Mouse (Mus musculus) intestine, embryonic 16.5 days (tissue): ENCODE measurements around the gene Zc3h12c. TPM values are rescaled to one million over a fixed set of nuclear protein-coding genes. Genes with fewer than 3 reads are reported as not detected.

ENCODE experiments used
- ATAC-seq: fragments of 200-750 bp; cut with Nextera tagmentation; 2 replicates; pipeline ENCODE4 v1.8.0; 2017; ENCODE audit warnings: moderate TSS enrichment, moderate library complexity
- H3K27ac ChIP-seq: fragments of 300-500 bp; sonication (generic); 2 replicates; pipeline ENCODE4 v1.5.1; 2014; ENCODE audit warnings: mild to moderate bottlenecking, low read length
- H3K27me3 ChIP-seq: fragments of 300-500 bp; sonication (generic); replicated peaks from 2 replicates; pipeline ENCODE4 v1.6.1; 2014; ENCODE audit warnings: low read length, control low read depth, mixed read lengths; ENCODE audit not compliant: control insufficient read depth, insufficient read depth
- H3K36me3 ChIP-seq: fragments of 300-500 bp; sonication (generic); 2 replicates; pipeline ENCODE4 v1.6.1; 2014; ENCODE audit warnings: low read length, control low read depth; ENCODE audit not compliant: control insufficient read depth, insufficient read depth
- H3K4me1 ChIP-seq: fragments of 300-500 bp; sonication (generic); 2 replicates; pipeline ENCODE4 v1.6.1; 2014; ENCODE audit warnings: low read length, control low read depth, mixed read lengths; ENCODE audit not compliant: control insufficient read depth, insufficient read depth
- H3K4me2 ChIP-seq: fragments of 300-500 bp; sonication (generic); 2 replicates; pipeline ENCODE4 v1.6.1; 2014; ENCODE audit warnings: low read depth, low read length, control low read depth
- H3K4me3 ChIP-seq: fragments of 300-500 bp; sonication (generic); 2 replicates; pipeline ENCODE4 v1.5.1; 2014; ENCODE audit warnings: mild to moderate bottlenecking, low read length
- H3K9ac ChIP-seq: fragments of 300-500 bp; sonication (generic); 2 replicates; pipeline ENCODE4 v1.6.1; 2014; ENCODE audit warnings: low read depth, low read length
- H3K9me3 ChIP-seq: fragments of 300-500 bp; sonication (generic); 2 replicates; pipeline ENCODE4 v1.6.1; 2016; ENCODE audit warnings: low read length, control low read depth; ENCODE audit not compliant: control insufficient read depth
- WGBS: fragments of 180-500 bp; shearing (Covaris S2); extraction: QIAGEN DNeasy Blood & Tissue Kit; methylation state at CpG from one replicate; pipeline ENCODE4 v1.1.7; 2014; 5-methylcytosine and 5-hydroxymethylcytosine counted together
- polyA plus RNA-seq: library from polyadenylated mRNA; unstranded; fragments of >200 nt; fragmentation: Nextera tagmentation; extraction: Ambion mirVana; gene quantifications from 2 replicates; pipeline ENCODE4 v1.2.1, GENCODE M21; 2015

Gene Zc3h12c
- polyA plus RNA-seq, 1 experiment from 2014 or later, result 1.2 TPM

DNA sequence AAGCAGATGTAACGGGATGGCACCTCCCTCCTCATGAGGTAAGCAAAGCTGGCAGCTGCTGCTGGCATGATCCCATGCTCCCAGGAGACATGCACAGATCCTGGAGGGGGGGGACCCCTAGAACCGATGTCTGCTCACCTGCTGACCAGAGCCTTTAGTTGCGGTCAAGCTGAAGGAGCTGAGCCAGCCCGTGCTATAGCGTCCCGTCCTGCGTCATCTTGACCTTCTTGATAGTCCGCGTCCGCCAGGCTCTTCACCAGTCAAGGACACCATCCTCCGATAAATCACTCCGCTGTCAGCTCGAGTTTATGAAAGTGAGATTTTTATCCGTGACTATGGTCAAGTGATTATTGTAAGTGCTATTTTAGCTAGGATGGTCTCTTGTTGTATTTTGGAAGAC is 67.9 kb downstream of the Zc3h12c start:
- WGBS, result 83% methylated on average over 14 of the region's 14 CpGs
- Histone ChIP-seq H3K9me3 (no peaks in the 10 kb centered on the region), H3K4me1 (peaks cover 14% of the 10 kb centered on the region; the same call in 1 of the 2 replicates), H3K4me3 (no peak overlapping the region), H3K27ac (no peak overlapping the region), H3K9ac (no peak overlapping the region), H3K36me3 (no peaks in the 10 kb centered on the region), H3K27me3 (peaks cover 11% of the 10 kb centered on the region; the same call in 1 of the 2 replicates), H3K4me2 (no peak overlapping the region)
- no peak for ATAC-seq

DNA sequence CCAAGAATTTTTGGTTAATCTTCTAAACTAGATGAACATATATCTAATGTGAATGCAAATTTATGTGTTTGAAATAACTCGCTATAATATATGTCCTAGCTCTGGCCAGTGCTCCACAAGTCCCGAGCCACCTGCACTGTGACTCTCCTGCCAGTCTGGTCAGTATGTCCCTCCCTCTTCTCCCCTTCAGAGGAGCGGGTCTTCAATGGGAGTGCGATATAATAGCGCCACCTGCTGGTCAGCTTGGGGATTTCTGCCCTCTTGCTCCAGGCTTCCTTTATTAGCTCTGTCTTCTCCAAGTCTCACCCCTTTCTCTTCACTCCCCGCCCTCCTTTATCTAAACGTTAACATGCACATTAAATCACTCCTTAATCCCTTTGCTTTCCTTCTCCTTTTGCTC is 69.8 kb downstream of the Zc3h12c start:
- no peak overlapping the region for H3K27ac ChIP-seq
- no peaks in the 10 kb centered on the region for H3K9me3 ChIP-seq
- H3K36me3 ChIP-seq, result no peaks in the 10 kb centered on the region
- H3K4me3 ChIP-seq, result no peak overlapping the region
- WGBS, result under 1% methylated on average over 7 of the region's 7 CpGs
- peaks cover 6% of the 10 kb centered on the region; the same call in 1 of the 2 replicates for H3K27me3 ChIP-seq
- H3K4me2 ChIP-seq, result no peak overlapping the region
- ATAC-seq, result peak; percentile 38
- peaks cover 8% of the 10 kb centered on the region; the same call in 1 of the 2 replicates for H3K4me1 ChIP-seq
- H3K9ac ChIP-seq, result no peak overlapping the region

DNA sequence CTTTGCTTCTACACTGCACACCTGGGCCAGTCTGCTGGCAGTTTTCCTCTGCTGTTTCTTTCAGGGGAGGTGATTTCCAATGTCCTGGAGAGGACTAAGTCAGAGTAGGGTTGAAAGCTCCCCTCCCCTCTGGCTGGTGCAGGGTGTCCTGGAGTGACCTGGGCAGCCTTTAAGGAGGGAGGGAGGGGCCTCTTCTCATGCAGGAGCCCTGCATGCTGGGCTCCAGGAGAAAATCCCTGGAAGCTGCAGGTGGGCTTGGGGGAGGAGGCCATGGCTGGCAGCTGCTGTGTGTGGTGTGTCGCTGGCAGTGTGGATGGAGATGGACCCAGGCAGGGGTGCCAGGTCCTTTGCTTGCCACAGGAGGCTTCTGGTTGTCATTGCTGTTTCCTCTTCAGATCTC is 71.0 kb downstream of the Zc3h12c start:
- Histone ChIP-seq H3K27me3 (peaks cover 9% of the 10 kb centered on the region; the same call in 1 of the 2 replicates), H3K4me2 (no peak overlapping the region), H3K9ac (no peak overlapping the region), H3K9me3 (no peaks in the 10 kb centered on the region), H3K4me3 (no peak overlapping the region), H3K36me3 (no peaks in the 10 kb centered on the region), H3K27ac (no peak overlapping the region), H3K4me1 (peaks cover under 1% of the 10 kb centered on the region; the same call in 1 of the 2 replicates)
- no peak for ATAC-seq
- 29% methylated on average over 1 of the region's 1 CpGs for WGBS

DNA sequence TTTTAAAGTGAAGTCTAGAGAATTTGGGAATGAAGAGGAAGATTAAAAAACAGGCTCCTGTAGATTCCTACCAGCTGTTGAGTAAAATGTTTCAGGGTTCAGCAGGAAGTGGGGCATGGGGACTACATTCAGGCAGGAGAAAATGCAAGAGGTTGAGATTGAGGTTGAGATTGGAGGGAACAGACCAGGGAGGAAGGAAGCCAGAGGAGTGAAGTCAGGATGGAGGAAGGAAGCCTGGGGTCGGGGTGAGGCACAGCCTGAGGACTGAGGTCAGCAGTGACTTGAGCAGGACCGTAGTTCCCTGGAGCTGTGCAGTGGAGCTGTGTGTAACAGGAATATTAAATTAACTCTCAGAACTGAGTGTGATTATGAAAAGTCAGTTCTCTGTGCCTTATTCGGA is 72.7 kb downstream of the Zc3h12c start:
- H3K4me3 ChIP-seq, result no peak overlapping the region
- no peak overlapping the region for H3K9ac ChIP-seq
- H3K9me3 ChIP-seq, result no peaks in the 10 kb centered on the region
- H3K4me2 ChIP-seq, result no peak overlapping the region
- no peak for ATAC-seq
- no peaks in the 10 kb centered on the region for H3K36me3 ChIP-seq
- 58% methylated on average over 3 of the region's 3 CpGs for WGBS
- no peak overlapping the region for H3K27ac ChIP-seq
- no peaks in the 10 kb centered on the region for H3K4me1 ChIP-seq
- peaks cover 9% of the 10 kb centered on the region; the same call in 1 of the 2 replicates for H3K27me3 ChIP-seq

DNA sequence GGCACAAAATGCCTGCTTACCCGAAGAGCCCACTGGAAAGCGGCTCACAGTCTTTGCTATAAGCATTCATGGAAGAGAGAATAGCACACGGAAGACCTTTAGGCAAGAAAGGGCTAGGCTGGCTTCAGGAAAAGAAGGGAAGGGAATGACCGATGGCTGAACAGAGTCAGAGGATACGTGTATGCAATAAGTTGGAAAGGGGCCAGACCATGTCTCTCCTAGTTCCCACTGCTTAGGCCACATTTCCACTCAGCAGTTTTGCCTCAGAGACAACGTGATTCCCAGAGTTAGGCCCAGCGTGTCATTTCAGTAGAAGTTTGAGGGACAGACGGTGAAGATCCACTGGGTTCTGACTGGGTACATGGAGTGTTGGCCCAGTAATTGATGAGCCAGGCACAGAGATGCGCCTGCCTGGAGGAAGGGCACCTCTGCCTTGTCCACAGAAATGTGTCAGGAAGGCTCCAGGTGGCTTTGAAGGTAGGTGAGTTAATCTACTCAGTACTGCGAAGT is 73.8 kb downstream of the Zc3h12c start:
- no peaks in the 10 kb centered on the region for H3K4me1 ChIP-seq
- WGBS, result 82% methylated on average over 10 of the region's 10 CpGs
- H3K9ac ChIP-seq, result no peak overlapping the region
- no peaks in the 10 kb centered on the region for H3K9me3 ChIP-seq
- peaks cover 3% of the 10 kb centered on the region; the same call in 1 of the 2 replicates for H3K27me3 ChIP-seq
- H3K4me3 ChIP-seq, result no peak overlapping the region
- no peak overlapping the region for H3K4me2 ChIP-seq
- ATAC-seq, result no peak
- H3K36me3 ChIP-seq, result no peaks in the 10 kb centered on the region
- H3K27ac ChIP-seq, result no peak overlapping the region

DNA sequence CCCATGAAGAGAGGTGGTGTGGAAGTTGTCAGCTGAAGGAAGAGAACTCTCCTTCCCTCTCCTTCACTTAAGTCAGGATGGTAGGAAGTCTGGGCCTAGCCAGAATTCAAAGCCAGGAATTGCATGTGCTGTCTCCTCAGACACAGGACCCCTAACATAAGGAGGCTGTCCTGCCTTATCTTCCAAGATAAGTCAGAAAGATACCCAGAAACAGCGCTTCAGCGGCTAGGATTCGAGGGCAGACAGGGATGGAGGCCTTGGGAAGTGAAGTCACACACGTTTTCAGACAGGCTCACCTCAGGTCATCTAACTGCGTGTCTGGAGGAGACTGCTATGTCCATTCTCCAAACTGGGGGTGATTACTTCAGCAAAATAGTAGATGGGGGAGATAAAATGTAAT is 74.4 kb downstream of the Zc3h12c start:
- Histone ChIP-seq H3K27ac (no peak overlapping the region), H3K27me3 (peaks cover 3% of the 10 kb centered on the region; the same call in 1 of the 2 replicates)
- no peak for ATAC-seq

DNA sequence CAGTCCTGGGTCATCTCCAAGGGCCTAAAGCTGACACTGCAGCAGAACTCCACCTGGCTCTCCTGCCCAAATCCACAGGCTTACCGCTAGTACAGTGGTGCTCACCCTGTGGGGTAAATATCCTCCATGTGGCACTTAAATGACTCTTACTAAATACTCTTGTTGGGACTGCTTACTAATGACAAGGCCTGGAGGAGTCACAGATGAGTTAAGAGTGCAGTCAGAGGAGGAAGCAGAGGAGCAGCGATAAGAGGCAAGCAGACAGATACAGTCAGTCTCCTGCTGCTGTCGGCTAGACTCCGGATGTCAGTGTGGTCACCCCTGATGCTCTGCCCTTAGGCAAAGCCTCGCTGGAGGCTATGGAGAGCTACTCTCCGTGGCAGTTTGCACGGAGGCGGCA is 75.3 kb downstream of the Zc3h12c start:
- H3K9ac ChIP-seq, result no peak overlapping the region
- H3K4me1 ChIP-seq, result no peaks in the 10 kb centered on the region
- H3K27ac ChIP-seq, result no peak overlapping the region
- peaks cover 3% of the 10 kb centered on the region; the same call in 1 of the 2 replicates for H3K27me3 ChIP-seq
- ATAC-seq, result no peak; the same call in 1 of the 2 replicates
- H3K36me3 ChIP-seq, result no peaks in the 10 kb centered on the region
- 69% methylated on average over 8 of the region's 8 CpGs for WGBS
- no peak overlapping the region for H3K4me3 ChIP-seq
- H3K4me2 ChIP-seq, result no peak overlapping the region
- H3K9me3 ChIP-seq, result no peaks in the 10 kb centered on the region

More for the DNA sequence above, 74.4 kb downstream of the Zc3h12c start:
- Histone ChIP-seq H3K36me3 (no peaks in the 10 kb centered on the region), H3K4me2 (no peak overlapping the region), H3K4me1 (no peaks in the 10 kb centered on the region), H3K9me3 (no peaks in the 10 kb centered on the region), H3K9ac (no peak overlapping the region), H3K4me3 (no peak overlapping the region)
- WGBS, result 76% methylated on average over 5 of the region's 5 CpGs

DNA sequence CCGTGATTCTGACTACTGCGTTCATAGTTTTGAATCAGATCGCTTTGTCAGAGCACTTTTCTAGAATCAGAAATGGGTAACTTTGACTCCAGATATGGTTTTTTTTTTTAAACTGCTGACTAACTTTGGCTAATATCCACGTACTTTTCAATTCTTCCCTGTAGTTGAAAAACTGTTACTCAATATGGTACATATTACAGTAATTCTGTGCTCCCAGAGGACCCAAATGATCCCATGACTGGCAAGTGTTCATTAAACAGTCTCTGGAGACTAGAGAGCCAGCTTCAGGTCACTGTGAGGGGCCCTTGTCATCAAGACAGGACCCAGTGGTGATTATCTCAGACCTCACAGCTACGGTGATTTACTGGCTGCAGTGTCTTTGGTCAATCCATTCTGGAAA is 76.1 kb downstream of the Zc3h12c start:
- no peak overlapping the region for H3K9ac ChIP-seq
- WGBS, result 90% methylated on average over 5 of the region's 5 CpGs
- no peak overlapping the region for H3K4me3 ChIP-seq
- peaks cover 3% of the 10 kb centered on the region; the same call in 1 of the 2 replicates for H3K27me3 ChIP-seq
- no peak overlapping the region for H3K4me2 ChIP-seq
- no peaks in the 10 kb centered on the region for H3K4me1 ChIP-seq
- no peaks in the 10 kb centered on the region for H3K9me3 ChIP-seq
- no peaks in the 10 kb centered on the region for H3K36me3 ChIP-seq
- ATAC-seq, result no peak
- no peak overlapping the region for H3K27ac ChIP-seq

DNA sequence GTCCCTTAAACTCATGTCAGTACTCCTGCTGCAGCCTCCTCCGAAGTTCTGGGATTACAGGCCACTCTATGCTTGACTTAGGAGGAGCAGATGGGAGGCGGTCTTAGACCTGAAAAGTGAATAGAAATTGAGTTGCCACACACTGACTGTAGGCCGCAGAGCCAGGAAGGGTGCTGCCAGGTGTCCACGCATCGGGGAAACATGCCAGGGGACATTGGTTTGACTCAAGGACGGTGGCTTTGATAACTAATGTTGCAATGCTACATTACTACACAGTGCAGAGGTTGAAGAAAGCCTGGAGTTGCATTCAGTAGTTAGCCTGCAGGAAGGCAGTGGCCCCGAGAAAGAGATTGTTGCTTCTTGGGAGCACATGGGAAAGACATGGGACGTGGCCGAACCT is 76.6 kb downstream of the Zc3h12c start:
- WGBS, result 91% methylated on average over 9 of the region's 9 CpGs
- Histone ChIP-seq H3K9ac (no peak overlapping the region), H3K9me3 (no peaks in the 10 kb centered on the region), H3K4me2 (no peak overlapping the region), H3K27me3 (0 out of 2 replicates have a peak, but pooled peaks cover 3% of the 10 kb centered on the region), H3K4me3 (no peak overlapping the region), H3K36me3 (no peaks in the 10 kb centered on the region), H3K27ac (no peak overlapping the region), H3K4me1 (no peaks in the 10 kb centered on the region)
- no peak for ATAC-seq

DNA sequence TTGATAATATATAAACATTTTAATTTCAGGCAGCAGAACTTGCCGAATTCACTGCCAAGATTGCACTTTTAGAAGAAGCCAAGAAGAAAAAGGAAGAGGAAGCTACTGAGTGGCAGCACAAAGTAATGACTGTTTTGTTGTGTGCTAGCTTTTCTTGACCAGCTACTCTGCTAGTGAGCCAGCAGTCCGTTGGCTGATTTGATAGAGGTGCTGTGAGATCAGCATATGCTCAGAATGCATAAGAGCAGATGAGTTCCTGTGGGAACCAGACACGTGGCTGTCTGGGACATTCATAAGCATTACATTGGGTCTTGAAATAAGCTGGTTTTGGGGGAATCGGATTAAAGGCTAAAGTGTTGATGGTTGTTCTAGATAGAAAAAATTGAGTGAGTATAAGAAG is 86.0 kb downstream of the Zc3h12c start:
- Histone ChIP-seq H3K9ac (no peak overlapping the region), H3K4me1 (no peaks in the 10 kb centered on the region), H3K27ac (no peak overlapping the region), H3K27me3 (no peaks in the 10 kb centered on the region), H3K36me3 (peaks cover 3% of the 10 kb centered on the region), H3K9me3 (no peaks in the 10 kb centered on the region), H3K4me3 (no peak overlapping the region), H3K4me2 (no peak overlapping the region)
- ATAC-seq, result no peak
- 72% methylated on average over 4 of the region's 4 CpGs for WGBS
